Mouse (Mus musculus) testis, adult 2 months (tissue): ENCODE results near the gene F830045P16Rik.
"Not testable (repeated sequence)": the region's sequence is repeated elsewhere in the genome, so short reads cannot be mapped to it uniquely, and the experiment has no call there.

Experiments used
- CTCF ChIP-seq: fragments of 200-500 bp; IDR thresholded peaks from 2 replicates; pipeline ENCODE4 v1.5.1; 2012; ENCODE audit warnings: low read depth, mild to moderate bottlenecking, inconsistent platforms, low read length, moderate library complexity; ENCODE audit not compliant: control insufficient read depth, insufficient read depth, insufficient replicate concordance
- POLR2A ChIP-seq: fragments of 200-500 bp; IDR thresholded peaks from 2 replicates; pipeline ENCODE4 v1.6.1; 2012; ENCODE audit warnings: low read depth, mild to moderate bottlenecking, inconsistent platforms, low read length, moderate library complexity; ENCODE audit not compliant: control insufficient read depth

- TF ChIP-seq CTCF, POLR2A: not testable (repeated sequence)
These were observed 24.3 kb downstream of the F830045P16Rik start for GRCm38 (mm10) chr2:129512147-129512546.
